Mouse (Mus musculus) midbrain, embryonic 13.5 days (tissue): ENCODE results near the gene Slc25a39. TPM values are rescaled to one million over a fixed set of nuclear protein-coding genes. Genes with fewer than 3 reads are reported as not detected.
A peak's percentile ranks its signal among the peaks of the same experiment; 100 is the strongest.

Source experiments
- ATAC-seq: fragments of 200-750 bp; cut with Nextera tagmentation; 2 replicates; pipeline ENCODE4 v1.8.0; 2017; ENCODE audit warnings: mild to moderate bottlenecking, moderate TSS enrichment, moderate library complexity
- H3K27ac ChIP-seq: fragments of 300-500 bp; sonication (generic); 2 replicates; pipeline ENCODE4 v1.5.1; 2015; ENCODE audit warnings: inconsistent platforms, mild to moderate bottlenecking, moderate library complexity
- H3K27me3 ChIP-seq: fragments of 300-500 bp; sonication (generic); 2 replicates; pipeline ENCODE4 v1.6.1; 2015; ENCODE audit warnings: mild to moderate bottlenecking, inconsistent platforms
- H3K36me3 ChIP-seq: fragments of 300-500 bp; sonication (generic); 2 replicates; pipeline ENCODE4 v1.6.1; 2015; ENCODE audit warnings: mild to moderate bottlenecking, inconsistent platforms
- H3K4me1 ChIP-seq: fragments of 300-500 bp; sonication (generic); replicated peaks from 2 replicates; pipeline ENCODE4 v1.6.1; 2015; ENCODE audit warnings: inconsistent platforms
- H3K4me2 ChIP-seq: fragments of 300-500 bp; sonication (generic); replicated peaks from 2 replicates; pipeline ENCODE4 v1.6.1; 2015; ENCODE audit warnings: moderate library complexity, mild to moderate bottlenecking, inconsistent platforms
- H3K4me3 ChIP-seq: fragments of 300-500 bp; sonication (generic); replicated peaks from 2 replicates; pipeline ENCODE4 v1.5.1; 2015; ENCODE audit warnings: mild to moderate bottlenecking, inconsistent platforms
- H3K9ac ChIP-seq: fragments of 300-500 bp; sonication (generic); replicated peaks from 2 replicates; pipeline ENCODE4 v1.6.1; 2015; ENCODE audit warnings: mild to moderate bottlenecking, inconsistent platforms
- H3K9me3 ChIP-seq: fragments of 300-500 bp; sonication (generic); 2 replicates; pipeline ENCODE4 v1.6.1; 2016; ENCODE audit warnings: mild to moderate bottlenecking, inconsistent platforms
- WGBS: fragments of 180-500 bp; shearing (Covaris S2); methylation state at CpG from one replicate; pipeline ENCODE4 v1.1.7; 2015; 5-methylcytosine and 5-hydroxymethylcytosine counted together
- polyA plus RNA-seq: library from polyadenylated mRNA; unstranded; fragments of >200 nt; fragmentation: Nextera tagmentation; extraction: Ambion mirVana; gene quantifications from 2 replicates; pipeline ENCODE4 v1.2.1, GENCODE M21; 2015

Gene Slc25a39
- 141 and 154 TPM in 2 replicates for polyA plus RNA-seq

DNA sequence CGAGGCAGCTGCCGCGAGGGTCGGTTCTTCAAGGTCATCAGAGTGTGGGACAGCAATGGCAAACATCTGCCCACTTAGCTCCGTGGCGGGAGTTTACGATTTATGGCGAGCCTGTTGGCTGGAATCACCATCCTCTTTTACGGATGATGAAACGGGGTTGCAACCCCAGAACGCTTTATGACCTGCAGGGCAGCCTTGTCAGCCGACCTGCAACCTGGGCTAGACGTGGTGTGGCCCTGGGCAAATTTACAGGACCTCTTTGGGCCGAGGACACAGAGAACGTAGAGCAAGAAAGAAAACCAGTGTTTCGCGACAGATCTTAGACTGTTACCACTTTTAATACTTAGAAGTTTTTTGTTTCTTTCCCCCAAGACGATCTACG is at the start of gene Slc25a39:
Gene Slc25a39, minus strand, starts transcription at position 113 of the 382 bp plus-strand sequence.
- under 1% methylated on average over 19 of the region's 19 CpGs for WGBS
- ATAC-seq: no peak
- peak within 1 kb of the TSS; percentile 81 for H3K4me3 ChIP-seq
- H3K9me3 ChIP-seq: no peaks in the 10 kb centered on the region
- peak within 1 kb of the TSS; percentile 89 for H3K4me2 ChIP-seq
- H3K36me3 ChIP-seq: peaks cover 20% of the 10 kb centered on the region
- H3K4me1 ChIP-seq: peaks cover 36% of the 10 kb centered on the region
- H3K27ac ChIP-seq: peak within 1 kb of the TSS; percentile 88
- no peaks in the 10 kb centered on the region for H3K27me3 ChIP-seq
- H3K9ac ChIP-seq: peak within 1 kb of the TSS; percentile 90

DNA sequence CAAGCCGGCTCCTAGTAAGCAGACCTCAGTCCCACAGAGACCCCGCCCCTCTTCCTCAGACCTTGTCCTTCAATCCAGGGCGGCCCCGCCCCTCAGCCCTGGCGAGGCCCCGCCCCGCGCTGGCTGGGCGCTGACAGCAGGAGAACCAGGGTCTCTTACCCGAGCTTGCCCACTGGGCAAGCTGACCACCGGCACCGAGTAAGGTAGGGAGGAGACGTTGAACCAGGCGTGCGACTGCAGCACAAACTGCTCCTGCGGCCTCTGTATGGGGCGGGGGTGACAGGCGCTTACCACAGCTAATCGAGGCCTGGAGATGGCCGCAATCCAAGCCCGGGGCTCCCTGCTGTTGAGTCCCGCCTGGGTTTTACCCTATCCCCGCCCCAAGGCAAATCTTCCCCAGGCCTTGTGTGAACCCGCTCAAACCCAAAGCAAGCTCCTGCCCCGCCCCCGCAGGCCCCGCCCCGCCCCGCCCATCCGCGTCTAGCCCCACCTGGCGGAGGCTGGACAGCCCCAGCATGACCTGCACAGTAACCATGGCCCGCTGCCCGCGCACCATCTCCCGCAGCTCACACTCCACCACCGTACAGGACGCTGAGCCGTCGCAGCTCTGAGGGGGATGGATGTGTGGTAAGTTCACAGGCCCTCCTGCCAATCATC is 48.1 kb upstream of the Slc25a39 start:
- peak; percentile 87 for ATAC-seq
- WGBS: under 1% methylated on average over 39 of the region's 40 CpGs
- peak overlapping the region; percentile 61; the same call in 1 of the 2 replicates for H3K27ac ChIP-seq
- H3K4me3 ChIP-seq: peak overlapping the region; percentile 47
- H3K9ac ChIP-seq: peak overlapping the region; percentile 63
- H3K9me3 ChIP-seq: no peaks in the 10 kb centered on the region
- H3K4me1 ChIP-seq: peaks cover 17% of the 10 kb centered on the region
- no peaks in the 10 kb centered on the region for H3K36me3 ChIP-seq
- H3K4me2 ChIP-seq: peak overlapping the region; percentile 76
- H3K27me3 ChIP-seq: peaks cover 26% of the 10 kb centered on the region

DNA sequence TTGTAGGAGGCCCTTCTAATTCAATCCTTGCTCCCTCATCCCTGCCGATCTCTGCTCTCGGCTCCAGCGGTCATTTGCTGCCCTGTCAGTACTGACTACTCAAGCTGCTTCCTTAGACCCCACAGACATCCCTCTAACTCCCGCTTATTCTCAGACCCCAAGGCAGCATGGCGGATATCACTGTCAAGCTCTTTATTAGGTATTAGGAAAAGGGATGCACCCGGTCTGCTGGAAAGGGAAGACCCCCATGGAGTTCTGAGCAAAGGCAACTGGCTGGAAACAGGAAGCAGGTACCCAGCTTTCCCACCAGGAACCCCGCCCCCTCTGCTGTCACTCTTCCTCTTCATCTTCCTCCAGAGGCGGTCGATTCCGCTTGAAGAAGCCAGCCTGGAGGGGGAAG is 45.4 kb upstream of the Slc25a39 start:
- WGBS: 19% methylated on average over 10 of the region's 10 CpGs
- Histone ChIP-seq H3K27ac (no peak overlapping the region), H3K36me3 (no peaks in the 10 kb centered on the region), H3K4me1 (peaks cover 28% of the 10 kb centered on the region), H3K9ac (no peak overlapping the region), H3K9me3 (no peaks in the 10 kb centered on the region), H3K27me3 (peaks cover 47% of the 10 kb centered on the region), H3K4me2 (no peak overlapping the region), H3K4me3 (no peak overlapping the region)
- no peak for ATAC-seq

GRCm38 (mm10) chr11:102449043-102450008 is 41.6 kb upstream of the Slc25a39 start:
- Histone ChIP-seq H3K27ac (no peak overlapping the region), H3K4me1 (peaks cover 39% of the 10 kb centered on the region), H3K4me3 (no peak overlapping the region), H3K36me3 (no peaks in the 10 kb centered on the region), H3K27me3 (peaks cover 34% of the 10 kb centered on the region), H3K9me3 (no peaks in the 10 kb centered on the region), H3K9ac (no peak overlapping the region), H3K4me2 (no peak overlapping the region)
- ATAC-seq: no peak
- 41% methylated on average over 17 of the region's 17 CpGs for WGBS

DNA sequence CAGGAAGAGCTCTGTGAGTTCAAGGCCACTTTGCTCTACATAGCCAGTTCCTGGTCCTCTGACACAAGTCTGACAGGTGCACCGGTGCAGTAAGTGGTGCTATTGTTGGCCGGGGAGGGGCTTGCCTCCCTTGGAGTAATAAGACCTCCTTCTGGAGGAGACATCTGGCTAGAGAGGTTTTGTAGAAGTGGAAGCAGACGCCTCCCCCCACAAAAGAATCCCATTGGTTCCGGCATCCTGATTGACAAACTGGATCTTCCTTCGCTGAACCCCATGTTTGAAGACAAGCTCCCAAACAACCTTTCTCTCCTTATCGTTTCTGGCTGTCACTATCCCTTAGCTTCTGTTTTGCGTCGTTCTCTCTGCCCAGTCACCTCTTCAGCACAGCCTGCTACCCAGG is 40.6 kb upstream of the Slc25a39 start:
- H3K4me3 ChIP-seq: no peak overlapping the region
- ATAC-seq: no peak
- H3K36me3 ChIP-seq: peaks cover 8% of the 10 kb centered on the region
- WGBS: 8% methylated on average over 8 of the region's 8 CpGs
- H3K9me3 ChIP-seq: no peaks in the 10 kb centered on the region
- no peak overlapping the region for H3K27ac ChIP-seq
- no peak overlapping the region for H3K9ac ChIP-seq
- H3K27me3 ChIP-seq: peaks cover 32% of the 10 kb centered on the region
- H3K4me1 ChIP-seq: peaks cover 48% of the 10 kb centered on the region
- no peak overlapping the region for H3K4me2 ChIP-seq

DNA sequence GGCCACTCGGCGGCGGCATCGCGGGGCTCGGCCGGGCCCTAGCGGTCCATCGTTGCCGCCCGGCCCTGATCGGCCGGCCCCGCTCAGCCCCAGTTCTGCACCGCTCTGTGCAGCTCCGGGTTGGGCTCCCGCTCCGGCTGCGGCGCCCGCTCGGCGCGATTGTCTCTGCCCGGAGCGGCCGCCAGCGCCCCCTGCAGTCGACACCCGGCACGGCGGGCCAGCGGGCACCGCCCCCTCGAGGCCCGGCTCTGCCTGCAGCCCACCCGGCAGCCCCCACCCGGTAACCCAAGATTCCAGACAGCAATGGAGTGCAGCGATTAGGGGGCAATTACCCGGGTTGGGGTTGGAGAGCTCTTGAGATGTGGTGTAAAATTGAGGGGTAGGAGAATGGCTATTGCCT is 39.8 kb upstream of the Slc25a39 start, which contains the start of gene Fam171a2:
Gene Fam171a2, minus strand, starts transcription at position 186 of the 400 bp plus-strand sequence.
- peaks cover 48% of the 10 kb centered on the region for H3K4me1 ChIP-seq
- peaks cover 29% of the 10 kb centered on the region for H3K27me3 ChIP-seq
- H3K4me3 ChIP-seq: peak within 1 kb of the TSS; percentile 97
- H3K36me3 ChIP-seq: peaks cover 16% of the 10 kb centered on the region
- no peaks in the 10 kb centered on the region for H3K9me3 ChIP-seq
- under 1% methylated on average over 40 of the region's 40 CpGs for WGBS
- peak; percentile 88 for ATAC-seq
- peak within 1 kb of the TSS; percentile 98 for H3K27ac ChIP-seq
- H3K4me2 ChIP-seq: peak within 1 kb of the TSS; percentile 96
- H3K9ac ChIP-seq: peak within 1 kb of the TSS; percentile 100

DNA sequence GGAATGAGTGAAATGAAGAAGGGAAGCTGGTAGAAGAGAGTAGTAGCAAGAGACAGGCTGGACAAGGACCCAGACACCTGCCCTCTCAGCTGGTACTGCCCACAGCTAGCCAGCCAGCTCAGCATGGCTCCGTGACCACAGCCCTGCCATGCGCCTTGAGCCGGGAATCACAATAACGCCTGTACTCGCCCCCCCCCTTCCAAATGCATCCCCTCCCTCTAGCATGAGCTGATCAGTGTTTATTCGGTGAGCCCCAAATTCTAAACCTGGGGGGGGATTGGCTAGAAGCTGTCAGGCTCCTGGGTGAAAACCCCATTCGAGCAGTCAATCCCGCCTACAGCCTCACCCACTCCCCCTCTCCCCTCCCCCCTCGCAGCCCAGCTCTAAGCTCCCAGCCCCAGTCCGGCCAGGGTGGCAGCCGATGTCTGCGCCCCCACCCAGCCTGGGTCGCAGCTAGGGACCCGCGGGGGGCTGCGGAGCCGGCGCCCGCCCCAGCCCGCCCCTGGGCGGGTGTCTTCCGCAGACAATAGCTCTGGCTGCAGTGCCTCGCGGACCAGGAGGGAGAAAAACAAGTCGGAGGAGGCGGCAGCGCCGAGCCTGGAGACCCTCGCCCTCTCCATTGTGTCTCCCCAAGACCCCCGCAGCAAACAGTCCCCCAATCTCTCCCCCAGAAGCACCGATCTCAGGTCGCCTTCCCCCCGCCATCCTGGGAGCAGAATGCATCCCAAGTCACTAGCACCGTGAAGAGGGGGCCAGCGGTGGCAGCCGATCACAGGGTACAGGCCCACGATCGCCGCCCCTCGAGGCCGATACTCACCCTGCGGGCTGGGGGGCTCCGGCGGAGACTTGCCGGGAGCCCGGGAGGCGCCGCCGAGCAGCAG is 39.1 kb upstream of the Slc25a39 start:
- ATAC-seq: peak; percentile 68

DNA sequence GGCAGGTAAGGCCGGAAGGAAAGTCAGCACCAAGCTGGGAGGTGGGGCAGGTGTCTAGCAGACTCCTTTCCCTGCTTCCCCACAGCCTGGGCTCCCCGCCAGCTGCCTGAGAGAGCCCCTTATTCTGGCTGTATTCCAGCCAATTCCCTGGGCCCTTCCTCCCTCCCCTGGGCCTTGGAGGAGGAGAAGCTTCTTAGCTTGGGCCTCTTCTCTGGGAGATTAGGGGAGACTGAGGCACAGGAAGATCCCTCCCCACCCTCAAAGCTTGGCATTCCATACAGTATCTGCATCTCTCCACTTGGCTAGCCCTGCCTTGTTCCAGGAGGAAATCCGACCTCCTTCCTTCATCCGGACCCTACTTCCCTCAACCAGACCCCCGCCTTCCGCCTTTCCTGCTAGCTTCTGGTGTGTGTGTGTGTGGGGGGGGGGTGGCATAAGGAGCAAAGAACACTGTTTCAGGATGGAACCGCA is 38.2 kb upstream of the Slc25a39 start:
- ATAC-seq: 0 out of 2 replicates have a peak, but pooled peaks have one; percentile 1
- no peaks in the 10 kb centered on the region for H3K9me3 ChIP-seq

More for the DNA sequence above, 39.1 kb upstream of the Slc25a39 start:
- Histone ChIP-seq H3K27me3 (peaks cover 29% of the 10 kb centered on the region), H3K9me3 (no peaks in the 10 kb centered on the region), H3K9ac (peak overlapping the region; percentile 100), H3K4me3 (peak overlapping the region; percentile 97), H3K4me1 (peaks cover 48% of the 10 kb centered on the region), H3K36me3 (peaks cover 23% of the 10 kb centered on the region), H3K4me2 (peak overlapping the region; percentile 96), H3K27ac (peak overlapping the region; percentile 98)
- under 1% methylated on average over 45 of the region's 49 CpGs for WGBS

GRCm38 (mm10) chr11:102445264-102445890 is 37.6 kb upstream of the Slc25a39 start:
- H3K27ac ChIP-seq: peak overlapping the region; percentile 98
- H3K4me2 ChIP-seq: peak overlapping the region; percentile 96
- H3K9ac ChIP-seq: peak overlapping the region; percentile 100
- peaks cover 48% of the 10 kb centered on the region for H3K4me1 ChIP-seq
- peaks cover 21% of the 10 kb centered on the region for H3K27me3 ChIP-seq
- peak; percentile 3; the same call in 1 of the 2 replicates for ATAC-seq
- peak overlapping the region; percentile 97 for H3K4me3 ChIP-seq
- H3K36me3 ChIP-seq: peaks cover 38% of the 10 kb centered on the region
- no peaks in the 10 kb centered on the region for H3K9me3 ChIP-seq
- WGBS: 11% methylated on average over 10 of the region's 10 CpGs

More for the DNA sequence above, 38.2 kb upstream of the Slc25a39 start:
- H3K4me3 ChIP-seq: peak overlapping the region; percentile 97
- H3K4me2 ChIP-seq: peak overlapping the region; percentile 96
- 16% methylated on average over 7 of the region's 7 CpGs for WGBS
- peak overlapping the region; percentile 100 for H3K9ac ChIP-seq
- peaks cover 26% of the 10 kb centered on the region for H3K27me3 ChIP-seq
- H3K4me1 ChIP-seq: peaks cover 48% of the 10 kb centered on the region
- H3K36me3 ChIP-seq: peaks cover 32% of the 10 kb centered on the region
- H3K27ac ChIP-seq: peak overlapping the region; percentile 98

DNA sequence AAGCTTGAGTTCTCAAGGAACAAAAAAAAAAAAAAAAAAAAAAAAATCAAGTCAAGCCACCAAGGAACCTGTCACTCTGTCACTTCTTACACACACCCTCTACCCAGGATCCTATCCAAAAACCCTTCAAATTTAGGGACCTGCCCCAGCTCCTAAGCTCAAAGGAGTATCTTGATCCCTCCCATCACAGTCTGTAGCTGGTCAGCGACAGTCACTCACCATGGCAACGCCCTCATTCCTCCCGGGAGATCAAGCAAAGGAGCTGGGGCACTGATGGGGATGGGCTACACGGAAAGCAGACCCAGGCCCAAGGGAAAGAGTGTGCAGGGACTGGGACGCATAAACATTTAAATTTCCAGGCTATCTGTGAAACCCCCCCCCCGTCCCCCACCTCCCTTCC is 37.0 kb upstream of the Slc25a39 start:
- Histone ChIP-seq H3K4me3 (peak overlapping the region; percentile 97), H3K9me3 (no peaks in the 10 kb centered on the region), H3K27me3 (peaks cover 22% of the 10 kb centered on the region), H3K27ac (peak overlapping the region; percentile 98; the same call in 1 of the 2 replicates), H3K36me3 (peaks cover 44% of the 10 kb centered on the region), H3K9ac (peak overlapping the region; percentile 100), H3K4me2 (peak overlapping the region; percentile 96), H3K4me1 (peaks cover 48% of the 10 kb centered on the region)
- WGBS: 4% methylated on average over 6 of the region's 6 CpGs
- no peak for ATAC-seq

- peaks cover 46% of the 10 kb centered on the region for H3K4me1 ChIP-seq
- H3K4me3 ChIP-seq: no peak overlapping the region
- no peak overlapping the region for H3K27ac ChIP-seq
- ATAC-seq: no peak
- peaks cover 22% of the 10 kb centered on the region for H3K27me3 ChIP-seq
- no peak overlapping the region for H3K9ac ChIP-seq
- H3K4me2 ChIP-seq: peak overlapping the region; percentile 96
- peaks cover 48% of the 10 kb centered on the region for H3K36me3 ChIP-seq
- no peaks in the 10 kb centered on the region for H3K9me3 ChIP-seq
- 83% methylated on average over 3 of the region's 3 CpGs for WGBS
These were observed 36.6 kb upstream of the Slc25a39 start for GRCm38 (mm10) chr11:102444321-102444720.
